Mouse (Mus musculus): ENCODE data around the gene Katnb1.

GRCm38 (mm10) chr8:95056414-95056813 is 24.6 kb upstream of the Katnb1 start:
- TF ChIP-seq CTCF (conservative IDR thresholded peaks at IDR 0.05; ENCODE audit: low read length) (no peak), NANOG (IDR thresholded peaks at IDR 0.05; ENCODE audit: borderline replicate concordance, low read length) (no peak), POU5F1 (IDR thresholded peaks at IDR 0.05; ENCODE audit: borderline replicate concordance, low read length) (no peak)
